Mouse (Mus musculus): ENCODE results near the gene Umps. TPM values are rescaled to one million over a fixed set of nuclear protein-coding genes. Genes with fewer than 3 reads are reported as not detected.
A peak's percentile ranks its signal among the peaks of the same experiment; 100 is the strongest.

Umps gene
- polyA plus RNA-seq (2012; fragmentation: generic; extraction: Trizol): 18.9 TPM

DNA sequence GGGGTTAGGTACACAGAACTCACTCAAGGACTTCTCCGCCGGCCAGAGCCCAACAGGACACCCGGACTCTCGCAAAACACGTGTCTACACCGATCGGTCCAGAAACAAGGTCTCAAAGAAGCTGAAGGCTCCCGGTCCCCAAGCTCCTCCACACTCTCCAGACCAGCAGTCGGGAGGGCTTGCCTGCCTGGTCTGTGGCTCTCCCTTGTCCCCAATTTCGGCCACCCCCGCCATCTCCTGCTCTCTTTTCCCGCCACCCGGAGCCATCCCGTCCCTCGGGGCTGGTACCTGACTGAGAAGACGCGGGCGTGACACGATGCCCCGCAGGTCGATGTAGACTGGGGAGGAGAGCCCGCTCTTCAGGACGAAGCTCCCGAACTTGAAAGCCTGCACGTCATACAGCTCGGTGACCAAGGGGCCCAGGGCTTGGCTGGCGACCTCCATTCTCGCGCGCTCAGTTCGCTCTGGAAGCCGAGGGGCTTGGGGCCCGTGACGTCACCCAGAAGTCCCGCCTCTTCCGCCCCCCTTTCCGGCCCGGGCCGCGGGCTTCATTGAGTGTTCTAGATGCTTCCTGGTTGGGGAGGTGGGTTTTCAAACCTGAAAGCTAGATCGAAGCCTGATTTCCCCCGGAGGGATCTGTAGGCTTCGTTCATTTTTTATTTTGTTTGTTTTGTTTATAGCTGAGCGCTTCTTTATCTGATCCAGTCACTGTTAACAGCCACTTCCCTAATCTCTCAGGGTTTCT, at the start of gene Umps:
TSS of gene Umps (minus strand) at position 501 of the 745 bp plus-strand sequence.
- TF ChIP-seq POLR2A (IDR thresholded peaks at IDR 0.05; ENCODE audit: insufficient read length, low read depth): peak; percentile 80
- no peak for TF ChIP-seq MYOG (IDR thresholded peaks at IDR 0.05; ENCODE audit: control insufficient read depth in 1 of 3, insufficient read depth in 1 of 3, insufficient read length in 2 of 3, low read depth in 2 of 3)
- TF ChIP-seq POLR2AphosphoS2 (IDR thresholded peaks at IDR 0.05; ENCODE audit: insufficient read length, low read depth): peak; percentile 77
- no peak for TF ChIP-seq REST (IDR thresholded peaks at IDR 0.05; ENCODE audit: insufficient read depth, insufficient read length)
- no peak for TF ChIP-seq TCF12 (IDR thresholded peaks at IDR 0.05; ENCODE audit: insufficient read depth, poor library complexity, severe bottlenecking)
- no peak for TF ChIP-seq MYOD1 (IDR thresholded peaks at IDR 0.05; ENCODE audit: control insufficient read depth in 1 of 3, insufficient read length in 2 of 3, low read depth in 2 of 3)
- no peak for TF ChIP-seq TCF3 (IDR thresholded peaks at IDR 0.05; ENCODE audit: insufficient read length, low read depth)
- TF ChIP-seq CEBPB (IDR thresholded peaks at IDR 0.05; ENCODE audit: insufficient read depth, poor library complexity, severe bottlenecking): no peak

DNA sequence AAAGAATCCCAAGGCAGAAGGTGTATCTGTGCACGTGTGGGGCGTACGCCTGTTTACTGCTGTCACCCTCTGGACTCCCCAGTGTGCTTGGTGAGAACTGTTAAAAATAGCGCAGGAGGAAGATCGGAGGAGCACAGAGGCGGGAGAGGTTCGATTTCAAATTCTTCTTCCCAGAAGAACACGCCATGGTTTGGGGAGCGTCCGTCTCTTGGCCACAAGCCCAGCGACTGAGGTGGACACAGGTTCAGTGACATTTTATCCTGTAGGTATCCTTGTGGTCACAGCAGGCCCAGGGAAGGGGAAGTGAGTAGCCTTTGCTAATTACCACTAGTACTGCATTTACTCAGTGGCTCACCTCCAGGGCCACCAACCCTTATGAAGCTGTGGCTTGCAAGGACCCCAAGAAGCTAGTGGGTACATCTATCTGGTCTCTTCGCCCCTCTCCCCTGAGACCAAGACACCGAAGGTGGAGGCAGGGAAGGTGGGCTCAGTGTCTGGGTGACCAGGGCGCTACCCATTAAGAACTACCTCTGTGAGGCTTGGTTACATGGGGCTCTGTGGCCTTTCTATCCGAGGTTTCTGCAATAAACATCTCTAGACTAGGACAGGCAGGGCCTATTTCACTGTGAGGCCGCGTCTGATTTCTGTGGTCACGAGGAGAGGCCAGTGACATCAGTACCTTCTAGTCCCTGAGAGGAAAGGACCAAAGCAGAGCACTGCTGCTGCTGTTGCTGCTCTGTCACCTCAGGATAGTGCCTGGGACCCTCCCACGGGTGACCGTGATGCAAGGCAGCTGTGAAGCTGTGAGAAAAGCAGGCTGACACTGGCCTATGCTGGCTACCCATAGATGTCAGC, 45.4 kb upstream of the Umps start:
- H3K79me2 ChIP-seq (ENCODE audit: control insufficient read depth, insufficient read depth): no peaks in the 10 kb centered on the region
- H3K4me3 ChIP-seq: no peak overlapping the region
- TF ChIP-seq CEBPB (IDR thresholded peaks at IDR 0.05; ENCODE audit: insufficient read depth, poor library complexity, severe bottlenecking): no peak
- no peak overlapping the region for H3K4me2 ChIP-seq (ENCODE audit: low read depth)
- no peaks in the 10 kb centered on the region for H3K27me3 ChIP-seq (ENCODE audit: control insufficient read depth, insufficient read depth, insufficient read length)
- H3ac ChIP-seq (ENCODE audit: control insufficient read depth, insufficient read length): no peak overlapping the region
- no peaks in the 10 kb centered on the region for H3K36me3 ChIP-seq (ENCODE audit: control insufficient read depth, insufficient read depth)

More for the DNA sequence above, at the start of gene Umps:
- peak within 1 kb of the TSS; percentile 76 for H3K4me3 ChIP-seq
- peak within 1 kb of the TSS; percentile 8 for H3ac ChIP-seq (ENCODE audit: control insufficient read depth, insufficient read length)
- H3K27me3 ChIP-seq (ENCODE audit: control insufficient read depth, insufficient read depth, insufficient read length): no peaks in the 10 kb centered on the region
- peaks cover 27% of the 10 kb centered on the region for H3K79me2 ChIP-seq (ENCODE audit: control insufficient read depth, insufficient read depth)
- H3K36me3 ChIP-seq (ENCODE audit: control insufficient read depth, insufficient read depth): peaks cover under 1% of the 10 kb centered on the region
- peak within 1 kb of the TSS; percentile 93 for H3K4me2 ChIP-seq (ENCODE audit: low read depth)

DNA sequence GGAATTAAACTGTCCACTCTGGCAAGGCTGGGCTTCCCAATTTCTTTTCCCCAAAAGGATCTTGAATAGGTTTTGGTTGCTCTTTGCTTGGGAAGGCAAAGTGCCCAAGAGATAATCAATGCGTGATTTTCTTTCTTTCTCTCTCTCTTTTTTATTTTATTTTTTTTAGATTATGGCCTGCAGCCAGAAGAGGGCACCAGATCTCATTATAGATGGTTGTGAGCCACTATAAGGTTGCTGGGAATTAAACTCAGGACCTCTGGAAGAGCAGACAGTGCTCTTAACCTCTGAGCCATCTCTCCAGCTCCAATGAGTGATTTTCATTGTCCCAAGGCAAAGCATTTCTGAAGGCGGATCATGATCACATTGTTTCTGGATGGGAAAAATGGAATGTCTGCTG, 42.7 kb upstream of the Umps start:
- no peak for TF ChIP-seq MYOD1 (IDR thresholded peaks at IDR 0.05; ENCODE audit: control insufficient read depth in 1 of 3, insufficient read length in 2 of 3, low read depth in 2 of 3)
- no peak for TF ChIP-seq MYOG (IDR thresholded peaks at IDR 0.05; ENCODE audit: control insufficient read depth in 1 of 3, insufficient read depth in 1 of 3, insufficient read length in 2 of 3, low read depth in 2 of 3)
- no peak for TF ChIP-seq USF1 (IDR thresholded peaks at IDR 0.05; ENCODE audit: low read depth)
- TF ChIP-seq POLR2A (IDR thresholded peaks at IDR 0.05; ENCODE audit: insufficient read length, low read depth): no peak
- no peak for TF ChIP-seq E2F4 (IDR thresholded peaks at IDR 0.05; ENCODE audit: insufficient read depth)
- TF ChIP-seq POLR2AphosphoS2 (IDR thresholded peaks at IDR 0.05; ENCODE audit: insufficient read length, low read depth): no peak
- no peak for TF ChIP-seq TCF3 (IDR thresholded peaks at IDR 0.05; ENCODE audit: insufficient read length, low read depth)
- no peak for TF ChIP-seq MAX (IDR thresholded peaks at IDR 0.05; ENCODE audit: low read depth)
- no peak for TF ChIP-seq REST (IDR thresholded peaks at IDR 0.05; ENCODE audit: insufficient read depth, insufficient read length)
- no peak for TF ChIP-seq CEBPB (IDR thresholded peaks at IDR 0.05; ENCODE audit: insufficient read depth, poor library complexity, severe bottlenecking)
- TF ChIP-seq SRF (IDR thresholded peaks at IDR 0.05; ENCODE audit: control insufficient read depth, insufficient read length, low read depth): no peak
- no peak for TF ChIP-seq TCF12 (IDR thresholded peaks at IDR 0.05; ENCODE audit: insufficient read depth, poor library complexity, severe bottlenecking)
- H3K27me3 ChIP-seq (ENCODE audit: control insufficient read depth, insufficient read depth, insufficient read length): no peaks in the 10 kb centered on the region
- H3K4me3 ChIP-seq: no peak overlapping the region
- no peaks in the 10 kb centered on the region for H3K36me3 ChIP-seq (ENCODE audit: control insufficient read depth, insufficient read depth)
- H3ac ChIP-seq (ENCODE audit: control insufficient read depth, insufficient read length): no peak overlapping the region
- H3K79me2 ChIP-seq (ENCODE audit: control insufficient read depth, insufficient read depth): no peaks in the 10 kb centered on the region
- H3K4me2 ChIP-seq (ENCODE audit: low read depth): no peak overlapping the region

GRCm38 (mm10) chr16:34005986-34006385, 39.1 kb upstream of the Umps start:
- H3K79me2 ChIP-seq (ENCODE audit: control insufficient read depth, insufficient read depth): no peaks in the 10 kb centered on the region

DNA sequence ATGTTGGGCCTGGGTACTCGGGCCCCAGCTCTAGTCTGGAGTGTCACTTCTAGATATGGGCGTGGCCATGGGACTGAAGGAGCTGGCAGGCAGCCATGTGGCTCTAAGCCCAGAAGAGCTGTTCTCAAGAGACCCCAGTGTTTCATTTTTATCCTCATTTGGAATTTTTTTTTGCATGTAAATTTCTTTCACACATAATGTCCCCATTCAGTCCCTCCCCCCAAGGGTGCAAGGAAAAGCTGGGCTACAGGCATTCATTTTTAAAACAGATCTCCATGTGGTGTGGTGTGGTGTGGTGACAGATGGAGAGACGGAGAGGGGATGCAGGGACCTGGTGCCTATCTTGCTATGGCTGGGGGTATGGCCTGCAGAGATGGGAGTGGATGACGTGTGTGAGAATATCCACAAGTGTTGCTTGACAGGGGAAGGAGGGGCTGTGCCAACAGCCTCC, 37.3 kb upstream of the Umps start:
- Histone ChIP-seq H3K79me2 (ENCODE audit: control insufficient read depth, insufficient read depth) (no peaks in the 10 kb centered on the region), H3K4me2 (ENCODE audit: low read depth) (no peak overlapping the region), H3K4me3 (no peak overlapping the region), H3K36me3 (ENCODE audit: control insufficient read depth, insufficient read depth) (no peaks in the 10 kb centered on the region), H3ac (ENCODE audit: control insufficient read depth, insufficient read length) (no peak overlapping the region), H3K27me3 (ENCODE audit: control insufficient read depth, insufficient read depth, insufficient read length) (no peaks in the 10 kb centered on the region)
- no peak for TF ChIP-seq CEBPB (IDR thresholded peaks at IDR 0.05; ENCODE audit: insufficient read depth, poor library complexity, severe bottlenecking)
- TF ChIP-seq MAX (IDR thresholded peaks at IDR 0.05; ENCODE audit: low read depth): no peak
- TF ChIP-seq SRF (IDR thresholded peaks at IDR 0.05; ENCODE audit: control insufficient read depth, insufficient read length, low read depth): no peak
- TF ChIP-seq POLR2A (IDR thresholded peaks at IDR 0.05; ENCODE audit: insufficient read length, low read depth): no peak
- TF ChIP-seq POLR2AphosphoS2 (IDR thresholded peaks at IDR 0.05; ENCODE audit: insufficient read length, low read depth): no peak
- no peak for TF ChIP-seq TCF3 (IDR thresholded peaks at IDR 0.05; ENCODE audit: insufficient read length, low read depth)
- TF ChIP-seq MYOG (IDR thresholded peaks at IDR 0.05; ENCODE audit: control insufficient read depth in 1 of 3, insufficient read depth in 1 of 3, insufficient read length in 2 of 3, low read depth in 2 of 3): no peak
- no peak for TF ChIP-seq TCF12 (IDR thresholded peaks at IDR 0.05; ENCODE audit: insufficient read depth, poor library complexity, severe bottlenecking)
- no peak for TF ChIP-seq MYOD1 (IDR thresholded peaks at IDR 0.05; ENCODE audit: control insufficient read depth in 1 of 3, insufficient read length in 2 of 3, low read depth in 2 of 3)
- no peak for TF ChIP-seq REST (IDR thresholded peaks at IDR 0.05; ENCODE audit: insufficient read depth, insufficient read length)
- TF ChIP-seq USF1 (IDR thresholded peaks at IDR 0.05; ENCODE audit: low read depth): no peak
- TF ChIP-seq E2F4 (IDR thresholded peaks at IDR 0.05; ENCODE audit: insufficient read depth): no peak

More at GRCm38 (mm10) chr16:34005986-34006385, 39.1 kb upstream of the Umps start:
- no peaks in the 10 kb centered on the region for H3K36me3 ChIP-seq (ENCODE audit: control insufficient read depth, insufficient read depth)
- no peak overlapping the region for H3K4me3 ChIP-seq
- no peak overlapping the region for H3K4me2 ChIP-seq (ENCODE audit: low read depth)
- H3K27me3 ChIP-seq (ENCODE audit: control insufficient read depth, insufficient read depth, insufficient read length): no peaks in the 10 kb centered on the region
- H3ac ChIP-seq (ENCODE audit: control insufficient read depth, insufficient read length): no peak overlapping the region
- no peak for TF ChIP-seq POLR2A (IDR thresholded peaks at IDR 0.05; ENCODE audit: insufficient read length, low read depth)
- TF ChIP-seq TCF3 (IDR thresholded peaks at IDR 0.05; ENCODE audit: insufficient read length, low read depth): no peak
